Mouse (Mus musculus): ENCODE results near the gene Wfikkn2. TPM values are rescaled to one million over a fixed set of nuclear protein-coding genes. Genes with fewer than 3 reads are reported as not detected.

Wfikkn2 gene
- polyA plus RNA-seq, 1 experiment: 1.7 TPM

GRCm38 (mm10) chr11:94212997-94213396 is 32.8 kb downstream of the Wfikkn2 start:
- Histone ChIP-seq H3K4me3 (replicated peaks; ENCODE audit: extremely low read depth, low read depth, low read length) (no peak overlapping the region), H3K4me1 (ENCODE audit: control insufficient read depth, insufficient read depth, low read length) (no peaks in the 10 kb centered on the region)
- 66% methylated on average over 4 of the region's 4 CpGs for WGBS
- TF ChIP-seq CTCF (IDR thresholded peaks at IDR 0.05; ENCODE audit: insufficient read depth, low read length) (no peak), POLR2A (IDR thresholded peaks at IDR 0.05; ENCODE audit: borderline replicate concordance, extremely low read depth, low read depth, low read length) (no peak)
- no peak for DNase-seq

GRCm38 (mm10) chr11:94212489-94212836 is 33.3 kb downstream of the Wfikkn2 start:
- DNase-seq: no peak
- Histone ChIP-seq H3K4me1 (ENCODE audit: control insufficient read depth, insufficient read depth, low read length) (no peaks in the 10 kb centered on the region), H3K4me3 (replicated peaks; ENCODE audit: extremely low read depth, low read depth, low read length) (peak overlapping the region; percentile 64)
- WGBS: 11% methylated on average over 7 of the region's 7 CpGs
- TF ChIP-seq POLR2A (IDR thresholded peaks at IDR 0.05; ENCODE audit: borderline replicate concordance, extremely low read depth, low read depth, low read length) (no peak), CTCF (IDR thresholded peaks at IDR 0.05; ENCODE audit: insufficient read depth, low read length) (no peak)

- H3K4me1 ChIP-seq (ENCODE audit: control insufficient read depth, insufficient read depth, low read length): no peaks in the 10 kb centered on the region
- no peak for TF ChIP-seq CTCF (IDR thresholded peaks at IDR 0.05; ENCODE audit: insufficient read depth, low read length)
- peak; percentile 37; the same call in 1 of the 2 replicates for TF ChIP-seq POLR2A (IDR thresholded peaks at IDR 0.05; ENCODE audit: borderline replicate concordance, extremely low read depth, low read depth, low read length)
- under 1% methylated on average over 48 of the region's 61 CpGs for WGBS
- DNase-seq: peak; percentile 79
- peak overlapping the region; percentile 64 for H3K4me3 ChIP-seq (replicated peaks; ENCODE audit: extremely low read depth, low read depth, low read length)
Observed at GRCm38 (mm10) chr11:94211651-94212488, 33.9 kb downstream of the Wfikkn2 start.

GRCm38 (mm10) chr11:94211124-94211603 is 34.6 kb downstream of the Wfikkn2 start, which contains the start of gene Tob1:
TSS of gene Tob1 (plus strand) at chr11:94211454.
- H3K4me1 ChIP-seq (ENCODE audit: control insufficient read depth, insufficient read depth, low read length): no peaks in the 10 kb centered on the region
- WGBS: 1% methylated on average over 46 of the region's 55 CpGs
- TF ChIP-seq POLR2A (IDR thresholded peaks at IDR 0.05; ENCODE audit: borderline replicate concordance, extremely low read depth, low read depth, low read length) (peak; percentile 100), CTCF (IDR thresholded peaks at IDR 0.05; ENCODE audit: insufficient read depth, low read length) (no peak)
- H3K4me3 ChIP-seq (replicated peaks; ENCODE audit: extremely low read depth, low read depth, low read length): peak within 1 kb of the TSS; percentile 76
- DNase-seq: peak; percentile 94

GRCm38 (mm10) chr11:94210191-94211086 is 35.4 kb downstream of the Wfikkn2 start:
- Histone ChIP-seq H3K4me3 (replicated peaks; ENCODE audit: extremely low read depth, low read depth, low read length) (peak overlapping the region; percentile 76), H3K4me1 (ENCODE audit: control insufficient read depth, insufficient read depth, low read length) (no peaks in the 10 kb centered on the region)
- TF ChIP-seq POLR2A (IDR thresholded peaks at IDR 0.05; ENCODE audit: borderline replicate concordance, extremely low read depth, low read depth, low read length) (peak; percentile 82; the same call in 1 of the 2 replicates), CTCF (IDR thresholded peaks at IDR 0.05; ENCODE audit: insufficient read depth, low read length) (no peak)
- DNase-seq: peak; percentile 88
- WGBS: under 1% methylated on average over 49 of the region's 56 CpGs

- Histone ChIP-seq H3K4me1 (ENCODE audit: control insufficient read depth, insufficient read depth, low read length) (no peaks in the 10 kb centered on the region), H3K4me3 (replicated peaks; ENCODE audit: extremely low read depth, low read depth, low read length) (peak overlapping the region; percentile 68)
- no peak for DNase-seq
- TF ChIP-seq POLR2A (IDR thresholded peaks at IDR 0.05; ENCODE audit: borderline replicate concordance, extremely low read depth, low read depth, low read length): no peak
- no peak for TF ChIP-seq CTCF (IDR thresholded peaks at IDR 0.05; ENCODE audit: insufficient read depth, low read length)
- 4% methylated on average over 14 of the region's 14 CpGs for WGBS
Observed at GRCm38 (mm10) chr11:94209695-94210131, 36.1 kb downstream of the Wfikkn2 start.

- no peaks in the 10 kb centered on the region for H3K4me1 ChIP-seq (ENCODE audit: control insufficient read depth, insufficient read depth, low read length)
- H3K4me3 ChIP-seq (replicated peaks; ENCODE audit: extremely low read depth, low read depth, low read length): no peak overlapping the region
- DNase-seq: no peak
- TF ChIP-seq CTCF (IDR thresholded peaks at IDR 0.05; ENCODE audit: insufficient read depth, low read length) (no peak), POLR2A (IDR thresholded peaks at IDR 0.05; ENCODE audit: borderline replicate concordance, extremely low read depth, low read depth, low read length) (no peak)
- WGBS: 45% methylated on average over 8 of the region's 8 CpGs
Observed at GRCm38 (mm10) chr11:94208811-94209675, 36.8 kb downstream of the Wfikkn2 start.

- Histone ChIP-seq H3K4me3 (replicated peaks; ENCODE audit: extremely low read depth, low read depth, low read length) (no peak overlapping the region), H3K4me1 (ENCODE audit: control insufficient read depth, insufficient read depth, low read length) (no peaks in the 10 kb centered on the region)
- DNase-seq: no peak
- WGBS: 78% methylated on average over 10 of the region's 10 CpGs
- TF ChIP-seq POLR2A (IDR thresholded peaks at IDR 0.05; ENCODE audit: borderline replicate concordance, extremely low read depth, low read depth, low read length) (no peak), CTCF (IDR thresholded peaks at IDR 0.05; ENCODE audit: insufficient read depth, low read length) (no peak)
Observed at GRCm38 (mm10) chr11:94206398-94207114, 39.2 kb downstream of the Wfikkn2 start.
